Mouse (Mus musculus): ENCODE results near the gene Pidd1.

DNA sequence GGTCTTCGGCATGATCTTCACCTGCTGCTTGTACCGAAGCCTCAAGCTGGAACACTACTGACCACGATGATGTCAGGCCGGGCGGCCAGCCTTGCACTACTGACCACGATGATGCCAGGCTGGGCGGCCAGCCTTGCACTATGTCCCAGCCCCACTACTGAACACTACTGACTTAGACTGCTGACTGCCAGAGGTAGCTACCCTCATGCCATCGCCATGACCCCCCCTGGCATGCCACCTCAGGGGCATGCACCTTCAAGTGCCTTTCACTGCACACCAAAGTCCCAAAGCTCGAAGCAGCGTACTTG, 26.8 kb upstream of the Pidd1 start:
- no peak for TF ChIP-seq CTCF (IDR thresholded peaks at IDR 0.05; ENCODE audit: control insufficient read depth, insufficient read depth, low read length)
- no peak for TF ChIP-seq POLR2A (IDR thresholded peaks at IDR 0.05; ENCODE audit: borderline replicate concordance, control insufficient read depth, low read depth, low read length)

All from bone marrow, adult 2 months (tissue).